Mouse (Mus musculus): ENCODE results near the gene Chst2.

- TF ChIP-seq POLR2A (IDR thresholded peaks at IDR 0.05; ENCODE audit: low read depth, low read length) (no peak), CTCF (IDR thresholded peaks at IDR 0.05; ENCODE audit: extremely low read depth, insufficient read depth, insufficient read length, insufficient replicate concordance) (no peak)
Measured at GRCm38 (mm10) chr9:95350550-95350949, 56.0 kb downstream of the Chst2 start.
